Mouse (Mus musculus) monocyte, adult 2 months (primary cell): ENCODE measurements around the gene Mok.

ENCODE experiments used
- DNase-seq, 2 experiments: peaks; one replicate each; pipeline ENCODE4 v3.0.0; 2022; ENCODE audit warnings: low spot score in 2 of 2, low read depth in 1 of 2

The Mok gene

DNA sequence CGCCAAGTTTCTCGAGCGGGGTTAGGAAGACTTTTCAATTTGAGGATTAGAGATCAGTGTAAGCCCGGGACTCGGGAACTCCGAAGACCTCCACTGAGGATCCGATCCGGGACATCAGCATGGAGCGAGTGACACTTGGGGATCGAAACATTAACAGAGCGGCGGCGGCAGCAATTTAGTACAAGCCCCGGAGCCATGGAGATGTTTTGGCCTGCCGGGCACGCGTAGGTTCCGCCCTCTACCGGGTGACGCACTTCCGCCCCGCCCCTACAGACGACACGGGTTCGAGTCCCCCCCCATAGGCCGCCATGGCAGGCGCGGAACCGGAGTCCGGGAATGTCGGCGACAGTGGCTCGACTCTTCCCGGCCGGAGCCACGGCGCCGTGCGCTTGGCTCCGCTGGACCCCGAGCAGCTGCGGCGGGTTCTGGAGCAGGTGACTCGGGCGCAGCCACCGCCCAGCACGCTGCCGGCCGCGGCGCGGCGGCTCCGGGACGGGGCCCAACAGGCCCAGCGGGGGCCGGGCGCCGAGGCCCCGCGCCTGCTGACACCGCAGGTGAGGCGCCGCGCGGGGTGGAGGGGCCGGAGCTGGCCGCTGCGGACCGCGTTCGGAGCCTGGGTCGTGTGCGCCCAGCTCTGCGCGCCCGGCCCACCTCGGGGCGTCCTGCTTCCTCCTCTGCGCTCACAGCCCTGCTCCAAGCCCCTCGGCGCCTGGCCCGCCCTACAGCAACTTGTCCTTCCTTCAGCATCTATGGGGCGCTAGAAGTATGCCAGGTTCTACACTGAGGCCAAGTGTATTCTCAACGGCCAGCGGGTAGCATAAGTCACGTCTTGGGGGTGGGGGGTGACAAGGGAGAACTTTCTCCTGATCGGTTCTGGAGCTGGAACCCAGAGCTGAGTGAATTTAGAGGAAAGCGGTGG is 9.5 kb upstream of the Mok start, which contains the start of gene Zfp839:
Gene Zfp839 (plus strand): TSS at position 244 of the 919 bp plus-strand sequence.
- peak; percentile 30 to 78 for DNase-seq

DNA sequence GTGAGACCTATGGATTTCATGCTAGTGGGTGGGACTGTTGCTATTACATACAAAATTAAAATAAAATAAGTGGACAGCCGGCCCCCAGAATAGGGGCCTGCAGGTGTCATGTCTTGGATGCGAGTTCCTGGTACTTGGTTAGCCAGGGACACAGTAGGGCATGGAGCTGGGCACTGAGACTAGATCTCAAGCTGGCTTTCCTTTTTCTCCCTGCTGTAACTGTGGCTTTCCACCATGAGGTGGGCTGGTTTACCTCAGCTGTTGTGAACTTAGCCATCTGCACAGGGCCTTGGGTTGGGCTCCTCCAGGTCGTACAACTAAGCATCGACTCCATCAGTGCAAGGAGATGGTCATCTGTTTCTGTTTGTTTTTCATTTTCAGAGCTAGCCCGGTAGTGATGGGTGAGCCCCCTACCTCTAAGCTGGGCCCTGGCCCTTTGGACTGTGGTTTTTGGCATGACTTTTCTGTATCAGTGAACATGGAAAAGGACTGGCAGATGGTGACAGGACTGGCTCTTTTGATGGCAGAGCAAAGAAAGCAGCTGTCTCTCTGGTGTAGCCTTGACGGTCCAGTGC is 5.5 kb upstream of the Mok start:
- DNase-seq = no peak

DNA sequence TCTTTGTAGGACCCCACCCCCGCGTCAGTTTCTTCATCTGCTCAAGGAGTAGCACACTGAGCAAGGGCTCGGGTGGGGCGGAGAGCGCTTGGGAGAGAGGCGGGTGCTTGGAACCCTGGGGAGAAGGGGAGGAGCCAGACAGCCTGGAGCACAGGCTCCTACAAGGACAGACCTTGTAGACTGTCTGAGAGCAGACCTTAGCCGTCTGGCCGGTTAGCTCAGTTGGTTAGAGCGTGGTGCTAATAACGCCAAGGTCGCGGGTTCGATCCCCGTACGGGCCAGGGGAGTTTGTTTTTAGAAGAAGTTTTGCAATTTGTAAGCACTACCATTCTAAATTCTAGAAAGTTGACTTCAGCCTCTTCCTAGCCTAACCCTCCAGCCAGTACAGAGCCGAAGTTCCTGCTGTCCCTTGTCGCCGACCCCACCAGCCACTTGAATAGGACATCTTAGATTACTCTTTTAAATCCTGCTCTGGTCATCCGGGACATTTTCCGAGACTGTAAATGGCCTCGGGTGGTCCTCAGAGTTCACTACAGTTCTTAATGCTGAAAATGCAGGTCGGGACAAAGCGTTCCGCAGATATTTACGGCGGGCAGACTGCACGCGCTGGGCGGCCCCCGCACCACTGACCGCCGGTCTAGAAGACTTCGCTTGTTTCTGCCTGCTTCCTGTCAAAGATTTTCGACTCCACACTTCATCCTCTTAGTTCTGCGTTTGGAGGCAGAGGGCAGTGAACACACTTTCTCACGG is 4.6 kb upstream of the Mok start:
- peak; percentile 74 to 85 for DNase-seq

DNA sequence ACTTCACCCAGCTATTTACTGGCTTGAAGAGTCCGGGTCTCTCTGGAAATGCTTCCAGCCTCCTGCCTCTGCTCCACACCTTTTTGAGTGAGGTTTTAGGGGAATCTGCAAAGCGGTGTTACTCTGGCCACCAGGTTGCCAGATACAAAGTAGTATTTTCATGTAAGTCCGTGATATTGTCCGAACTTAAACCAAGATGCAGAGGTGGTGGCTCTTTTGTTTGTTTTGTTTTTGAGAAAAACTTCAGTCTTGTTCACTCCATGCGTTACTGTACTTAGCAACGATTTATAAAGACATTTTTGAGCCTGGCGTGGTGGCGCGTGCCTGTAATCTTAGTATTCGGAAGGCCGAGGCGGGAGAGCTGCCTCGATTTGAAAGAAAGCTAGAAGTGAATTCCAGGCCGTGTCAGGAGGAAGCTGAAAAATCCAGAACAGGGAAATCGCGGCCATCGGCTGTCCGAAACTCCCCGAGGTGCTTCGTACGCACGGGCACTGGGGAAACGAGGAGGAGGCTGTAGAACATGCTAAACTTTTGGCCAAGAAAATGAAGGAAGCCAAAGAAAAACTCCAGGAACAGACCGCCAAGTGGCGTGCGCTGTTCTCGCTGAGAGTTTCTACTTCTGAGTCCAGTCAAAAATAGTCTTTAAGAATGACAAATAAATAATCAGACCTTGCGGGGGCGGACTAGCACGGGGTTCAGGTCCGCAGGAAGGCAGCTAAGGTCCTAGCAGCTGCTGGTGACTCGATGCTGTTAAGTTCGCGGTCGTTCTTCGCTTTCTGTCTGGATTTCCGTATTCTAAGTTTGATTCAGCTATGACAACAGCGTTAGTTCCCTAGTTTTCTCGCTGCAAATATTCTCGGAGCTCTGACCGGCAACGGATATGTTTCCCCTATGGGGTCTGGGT is 3.7 kb upstream of the Mok start:
- DNase-seq = peak in 1 of 2 experiments; percentile 23

DNA sequence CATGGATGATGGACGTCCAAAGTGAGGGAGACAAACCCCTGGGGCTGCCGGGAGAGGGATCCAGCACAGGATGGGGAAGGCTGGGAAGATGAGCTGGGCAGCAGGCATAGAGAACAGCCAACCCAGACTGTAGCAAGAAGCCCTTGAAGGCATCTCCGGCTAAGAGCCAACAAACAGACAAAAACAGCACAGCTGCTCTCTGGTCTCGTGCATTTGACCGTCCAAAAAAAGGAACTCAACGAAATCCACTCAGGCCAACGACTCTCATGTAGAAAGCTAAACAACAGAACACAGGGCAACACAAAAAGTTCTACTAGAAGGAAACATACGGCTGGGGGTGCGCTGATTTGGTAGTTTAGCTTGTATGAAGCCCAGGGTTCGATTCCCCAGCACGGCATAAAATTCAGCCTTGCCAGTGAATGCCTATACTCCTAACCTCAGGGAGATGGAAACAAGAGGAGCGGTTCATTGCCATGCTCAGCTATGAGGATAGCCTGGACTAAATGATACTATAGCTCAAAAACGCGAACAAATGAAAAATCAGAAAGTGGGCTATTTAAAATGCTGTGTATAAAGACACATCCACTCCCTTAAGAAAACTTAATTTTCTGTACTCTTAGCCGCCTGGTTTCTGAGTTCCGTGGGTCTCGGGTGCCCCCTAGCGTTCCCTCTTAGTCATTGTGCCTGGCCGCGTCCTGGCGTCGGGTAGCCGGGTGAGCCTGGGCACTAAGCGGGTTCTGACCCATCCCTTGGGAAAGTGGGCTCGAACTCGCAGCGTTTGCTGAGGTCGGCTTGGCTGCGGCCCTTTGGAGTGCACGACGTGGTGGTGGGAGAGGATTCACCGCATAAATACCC is 2.7 kb upstream of the Mok start:
- peak; percentile 58 to 75 for DNase-seq

DNA sequence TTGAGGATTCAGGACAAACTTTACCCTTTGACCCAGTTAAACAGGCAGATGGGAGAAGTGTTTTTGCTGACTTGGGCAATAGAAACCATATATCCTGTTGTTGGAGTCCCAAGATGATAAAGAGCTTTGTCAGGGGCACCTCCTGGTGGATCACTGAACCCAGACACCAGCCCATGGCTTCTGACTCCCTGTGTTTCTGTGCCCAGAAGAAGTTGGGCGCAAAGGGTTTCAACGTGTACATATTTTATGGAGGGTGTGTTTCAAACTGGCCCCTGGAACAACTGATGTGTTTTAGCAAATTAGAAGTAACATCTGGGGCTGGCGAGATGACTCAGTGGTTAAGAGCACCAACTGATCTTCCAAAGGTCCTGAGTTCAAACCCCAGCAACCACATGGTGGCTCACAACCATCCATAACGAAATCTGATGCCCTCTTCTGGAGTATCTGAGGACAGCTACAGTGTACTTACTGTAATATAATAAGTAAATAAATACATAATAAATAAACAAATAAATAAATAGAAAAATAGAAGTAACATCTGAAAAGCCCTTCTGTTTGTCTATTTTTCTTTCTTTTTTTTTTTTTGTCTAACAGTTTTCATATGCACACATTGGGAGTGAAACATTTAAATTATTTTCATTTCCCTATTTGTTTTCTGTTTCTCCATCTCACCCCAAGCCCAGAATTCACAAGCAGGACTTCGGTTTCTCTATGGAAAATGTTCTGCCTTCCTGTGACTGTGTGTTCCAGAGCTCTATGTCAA is 1.2 kb upstream of the Mok start:
- no peak for DNase-seq

DNA sequence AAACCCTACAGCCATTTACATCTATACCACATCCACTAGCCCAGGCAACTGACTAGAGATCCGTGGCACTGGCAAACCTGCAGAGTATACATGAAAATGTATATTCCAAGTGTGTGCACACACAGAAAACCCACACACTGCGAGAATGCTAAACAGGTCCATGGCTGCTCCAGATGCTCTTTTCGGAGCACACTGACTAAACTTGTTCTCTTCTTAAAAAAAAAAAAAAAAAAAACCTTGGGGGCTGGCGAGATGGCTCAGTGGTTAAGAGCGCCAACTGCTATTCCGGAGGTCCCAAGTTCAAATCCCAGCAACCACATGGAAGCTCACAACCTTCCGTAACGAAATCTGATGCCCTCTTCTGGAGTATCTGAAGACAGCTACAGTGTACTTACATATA is 2.9 kb downstream of the Mok start:
- DNase-seq = no peak

DNA sequence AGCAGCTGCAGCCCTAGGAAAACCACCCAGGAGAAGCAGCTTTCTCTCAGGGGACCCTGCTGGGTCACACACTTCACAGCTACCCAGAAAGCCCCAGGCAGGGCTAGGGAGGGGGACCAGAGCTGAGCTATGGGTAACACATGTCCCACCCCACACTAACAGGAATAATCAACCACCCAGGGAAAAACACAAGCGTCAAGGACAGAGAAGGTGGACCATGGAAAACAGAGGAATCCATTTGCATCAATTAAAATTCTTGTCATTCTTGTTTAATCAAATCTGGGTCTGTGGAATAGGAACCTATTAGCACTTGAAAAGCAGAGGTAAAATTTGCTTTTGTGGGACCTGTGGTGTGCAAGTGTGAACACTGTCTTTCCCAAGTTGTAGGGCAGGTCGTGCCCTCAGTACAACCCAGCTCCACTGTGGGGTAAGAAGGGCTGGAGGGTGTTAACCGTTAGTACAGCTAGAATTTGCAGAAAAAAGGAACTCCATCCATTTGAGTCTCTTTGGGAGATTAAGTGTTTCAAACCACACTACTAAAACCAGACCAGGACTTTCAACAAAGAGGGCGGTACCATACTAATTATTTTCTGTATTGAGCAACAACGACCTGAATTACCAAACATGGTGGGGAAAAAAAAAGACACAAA is 3.4 kb downstream of the Mok start:
- no peak for DNase-seq

DNA sequence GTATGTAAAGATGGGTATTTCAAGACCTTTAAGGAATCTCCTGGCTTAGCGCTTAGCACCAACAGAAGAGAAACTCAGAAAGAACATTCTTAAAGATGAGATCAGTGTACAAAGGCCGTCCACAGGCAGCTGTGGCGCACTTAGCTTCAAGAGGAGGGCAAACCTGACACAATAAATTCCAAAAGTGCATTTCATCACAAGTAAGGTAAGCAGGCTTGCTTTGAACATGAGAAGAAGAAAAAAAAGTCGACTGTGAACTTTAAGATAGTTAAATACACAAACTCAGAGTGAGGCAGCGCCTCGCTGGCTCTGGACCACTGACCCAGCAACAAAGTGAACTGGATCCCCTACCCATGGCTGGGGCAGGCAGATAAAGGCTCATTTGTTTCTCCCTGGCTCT is 4.0 kb downstream of the Mok start:
- DNase-seq = no peak

DNA sequence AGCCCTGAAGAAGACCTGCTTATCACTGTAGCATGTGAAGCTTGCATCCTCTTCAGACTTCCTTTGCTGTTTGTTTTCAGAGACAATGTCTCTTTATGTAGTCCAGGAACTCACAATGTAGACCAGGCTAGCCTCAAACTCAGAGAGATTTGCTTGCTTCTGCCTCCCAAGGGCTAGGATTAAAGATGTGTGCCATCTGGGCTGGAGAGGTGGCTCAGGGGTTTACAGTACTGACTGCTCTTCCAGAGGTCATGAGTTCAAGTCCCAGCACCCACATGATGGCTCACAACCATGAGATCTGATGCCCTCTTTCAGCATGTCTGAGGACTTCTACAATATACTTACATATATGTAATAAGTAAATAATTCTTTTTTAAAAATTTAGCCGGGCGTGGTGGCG is 5.6 kb downstream of the Mok start:
- no peak for DNase-seq

DNA sequence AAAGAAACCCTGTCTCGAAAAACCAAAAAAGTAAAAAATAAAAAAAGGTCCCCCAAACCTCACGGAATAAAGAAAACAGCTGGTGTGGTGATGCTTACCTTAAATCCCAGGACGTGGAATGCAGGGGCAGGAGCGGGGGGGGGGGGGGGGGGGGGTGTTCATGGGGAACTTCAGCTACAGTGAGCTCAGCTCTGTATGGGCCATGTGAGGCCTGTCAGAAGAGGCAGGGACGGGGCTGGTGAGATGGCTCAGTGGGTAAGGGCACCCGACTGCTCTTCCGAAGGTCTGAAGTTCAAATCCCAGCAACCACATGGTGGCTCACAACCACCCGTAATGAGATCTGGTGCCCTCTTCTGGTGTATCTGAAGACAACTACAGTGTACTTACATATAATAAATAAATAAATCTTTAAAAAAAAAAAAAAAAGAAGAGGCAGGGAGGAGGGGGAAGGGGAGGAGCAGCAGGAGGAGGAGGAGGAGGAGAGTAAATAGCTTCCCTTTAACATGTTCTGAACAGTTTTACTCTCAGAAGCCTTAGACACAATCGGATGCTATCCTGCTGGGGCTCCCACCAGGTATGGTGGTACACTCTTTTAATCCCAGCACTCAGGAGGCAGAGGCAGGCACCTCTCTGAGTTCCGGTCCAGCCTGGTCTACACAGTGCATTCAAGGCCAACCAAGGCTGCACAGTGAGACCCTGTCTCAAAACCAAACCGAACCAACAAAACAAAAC is 10.3 kb downstream of the Mok start:
- no peak for DNase-seq

DNA sequence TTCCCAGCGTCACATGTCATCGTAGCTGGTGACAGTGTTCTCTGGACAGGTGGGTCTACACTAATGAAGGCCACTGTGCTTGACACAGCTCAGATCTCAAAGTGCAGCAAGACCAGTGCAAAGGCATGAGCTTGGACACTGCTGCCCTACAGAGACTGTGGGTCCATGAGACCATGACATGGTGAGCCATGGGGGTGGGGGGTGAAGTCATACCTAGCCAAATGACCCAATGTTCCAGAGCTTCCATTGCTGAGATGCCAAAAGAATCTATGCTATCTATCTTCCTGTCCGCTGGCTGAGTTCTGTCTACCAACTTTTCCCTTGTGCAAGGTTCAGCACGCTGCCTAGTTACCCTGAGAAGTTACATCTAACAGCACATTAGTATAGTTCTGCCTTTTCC is 11.8 kb downstream of the Mok start:
- DNase-seq = no peak

DNA sequence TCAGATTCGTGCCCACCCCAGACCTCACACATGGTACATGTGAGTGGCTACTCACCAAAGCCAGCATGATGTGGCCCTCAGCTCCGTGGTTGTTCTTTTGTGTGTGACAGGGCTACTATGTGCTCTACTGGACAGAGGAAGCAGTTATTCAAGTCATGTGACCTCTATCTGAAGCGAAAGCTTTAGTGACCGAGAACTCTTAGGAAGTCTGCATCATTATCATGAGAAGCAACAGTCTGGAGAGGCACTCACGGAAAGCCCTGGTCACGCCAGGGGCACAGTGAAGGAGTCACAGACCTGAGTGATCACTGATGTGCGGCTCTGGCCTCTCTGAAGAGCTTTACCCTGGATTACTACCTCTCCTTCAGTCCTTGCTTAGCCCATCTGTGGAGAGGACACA is 18.4 kb downstream of the Mok start:
- no peak for DNase-seq

DNA sequence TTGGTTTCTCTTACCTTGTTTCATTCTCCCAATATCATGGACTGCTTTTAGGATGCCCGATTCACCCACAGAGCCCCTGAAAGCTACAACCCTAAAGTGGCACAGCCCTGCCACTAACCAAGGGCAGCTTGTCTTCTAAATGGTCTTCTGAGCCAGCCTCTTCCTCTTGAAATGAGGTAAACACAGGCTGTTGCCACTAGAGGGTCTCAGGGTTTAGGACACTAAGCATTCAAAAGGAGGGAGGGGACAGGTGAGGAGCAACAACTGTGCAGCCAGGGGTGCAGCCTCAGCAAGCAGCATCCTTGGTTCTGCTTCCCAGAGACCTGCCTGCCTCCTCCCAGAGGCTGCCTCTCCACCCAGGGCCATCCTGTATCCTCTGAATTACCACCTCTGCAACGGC is 19.0 kb downstream of the Mok start:
- DNase-seq = no peak

DNA sequence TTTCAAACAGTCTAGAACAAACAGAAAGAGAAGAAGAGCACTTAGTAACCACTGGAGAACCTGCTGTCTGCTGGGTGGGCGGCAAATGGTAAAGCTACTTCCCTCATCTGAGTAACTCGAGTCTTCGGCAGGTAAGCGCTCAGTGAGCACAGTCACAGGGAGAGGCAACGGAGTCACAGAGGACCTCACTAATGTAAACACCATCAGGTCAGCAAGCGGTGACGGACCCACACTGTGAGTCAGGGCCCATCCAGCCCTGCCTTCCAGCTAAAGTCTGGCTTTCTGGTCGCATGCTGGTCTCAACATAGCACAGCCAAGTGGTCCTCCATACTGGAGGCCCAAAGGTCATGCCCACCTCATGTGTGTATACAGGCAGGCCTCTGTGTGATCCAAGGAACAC is 21.4 kb downstream of the Mok start:
- no peak for DNase-seq

DNA sequence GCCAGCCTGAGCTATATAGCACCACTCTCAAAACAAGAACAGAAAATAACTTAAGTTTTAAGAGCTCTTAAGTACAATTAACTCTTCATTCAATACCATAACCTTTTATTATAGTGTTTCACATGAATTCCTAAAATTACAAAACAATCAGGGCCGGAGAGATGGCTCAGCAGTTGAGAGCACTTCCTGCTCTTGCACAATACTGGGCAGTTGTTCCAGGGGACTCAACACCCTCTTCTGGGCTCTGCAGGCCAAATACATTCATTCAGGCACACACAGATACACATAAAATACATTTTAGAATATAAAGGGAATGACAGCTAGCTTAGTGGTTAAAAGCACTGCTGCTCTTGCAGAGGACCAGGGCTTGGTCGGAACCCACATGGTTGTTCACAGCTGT is 23.9 kb downstream of the Mok start:
- DNase-seq = no peak

DNA sequence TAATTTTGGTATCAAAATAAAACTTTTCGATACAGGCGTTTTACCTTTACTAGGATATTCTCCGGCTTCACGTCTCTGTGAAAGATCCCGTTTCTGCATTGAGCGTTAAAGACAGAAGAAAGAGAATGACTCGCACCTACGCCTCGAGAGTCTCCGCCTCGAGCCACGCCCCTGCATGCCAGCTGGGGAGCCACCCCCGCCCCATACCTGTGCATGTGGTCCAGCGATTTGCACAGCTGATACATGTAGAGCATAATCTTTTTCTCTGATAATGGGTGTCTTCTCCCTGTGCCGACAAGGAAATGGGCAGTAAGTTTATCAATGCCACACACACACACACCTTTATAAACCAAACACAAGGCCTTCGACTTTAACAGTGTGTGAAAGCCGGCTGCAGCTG is 25.8 kb downstream of the Mok start:
- no peak for DNase-seq

DNA sequence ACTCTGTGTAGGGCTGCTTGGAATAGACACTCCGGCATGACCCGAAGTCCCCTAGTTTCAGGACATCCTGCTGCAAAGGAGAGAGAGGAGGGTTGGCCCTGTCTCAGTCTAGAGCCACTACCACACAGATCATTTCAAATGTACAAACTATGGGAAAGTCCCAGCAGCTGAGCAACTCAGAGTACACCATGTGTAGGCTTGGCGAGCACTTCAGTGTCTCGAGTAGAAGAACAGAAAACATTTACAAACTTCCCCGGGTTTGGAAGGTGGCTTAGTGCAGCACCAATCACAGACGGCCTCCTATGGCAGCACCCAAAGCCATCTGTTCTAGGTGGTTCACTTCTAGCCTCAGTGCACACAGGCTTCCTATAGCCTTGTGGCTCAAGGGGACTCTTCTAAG is 27.1 kb downstream of the Mok start:
- DNase-seq = no peak
